Mouse (Mus musculus): ENCODE data around the gene Gm10382. TPM values are rescaled to one million over a fixed set of nuclear protein-coding genes. Genes with fewer than 3 reads are reported as not detected.
A peak's percentile ranks its signal among the peaks of the same experiment; 100 is the strongest.
"Not testable (repeated sequence)": the region's sequence is repeated elsewhere in the genome, so short reads cannot be mapped to it uniquely, and the experiment has no call there.

Gene Gm10382
- polyA plus RNA-seq, 1 experiment from 2014 or later, result 0.34 TPM

DNA sequence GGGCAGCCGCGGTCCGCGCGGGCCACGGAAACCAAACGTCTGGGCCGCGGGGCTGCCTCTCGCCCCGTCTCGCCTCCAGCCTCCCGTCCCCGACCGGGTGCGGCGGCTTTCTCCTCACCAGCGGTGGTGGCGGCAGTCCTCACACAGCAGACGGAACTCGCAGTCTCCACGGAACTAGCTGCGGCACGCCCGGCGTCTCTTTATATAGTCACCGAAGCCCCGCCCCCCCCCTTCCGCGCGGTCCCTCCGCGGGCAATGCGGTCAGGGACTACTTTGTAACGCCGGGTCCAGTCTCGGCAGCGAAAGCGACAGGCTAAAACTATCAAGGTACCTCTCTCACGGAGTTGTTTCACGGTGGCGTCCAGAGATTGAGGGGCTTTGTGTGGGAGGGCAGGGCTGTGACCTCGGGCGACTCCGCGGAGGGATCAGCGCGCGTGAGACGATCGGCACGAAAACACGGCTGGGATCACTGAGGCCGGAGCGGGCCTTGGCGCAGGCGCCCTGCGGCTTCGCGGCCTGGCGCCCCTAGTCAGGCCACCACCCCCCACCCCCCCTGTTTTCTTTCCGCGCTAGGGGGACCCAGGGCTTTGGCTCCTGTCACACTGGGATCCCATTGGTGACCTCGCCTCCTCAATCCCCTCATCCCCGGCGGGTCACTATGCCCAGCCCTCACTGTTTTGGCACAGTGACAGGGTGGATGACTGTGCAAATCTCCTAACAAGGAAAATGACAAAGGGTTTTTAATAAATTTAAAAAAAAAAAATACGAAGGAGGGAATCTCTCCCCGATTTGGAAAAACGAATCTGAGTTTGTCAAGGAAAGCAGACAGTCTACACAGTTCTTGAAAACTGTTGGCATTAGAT is 688 bp downstream of the Gm10382 start, which contains the start of gene Ubc:
Gene Ubc (minus strand): TSS at position 624 of the 863 bp plus-strand sequence.
- ATAC-seq (ENCODE audit: low FRiP score, low read depth), result peak; percentile 67
- WGBS, result 1% methylated on average over 69 of the region's 69 CpGs
- peak within 1 kb of the TSS; percentile 92 for H3K27ac ChIP-seq

DNA sequence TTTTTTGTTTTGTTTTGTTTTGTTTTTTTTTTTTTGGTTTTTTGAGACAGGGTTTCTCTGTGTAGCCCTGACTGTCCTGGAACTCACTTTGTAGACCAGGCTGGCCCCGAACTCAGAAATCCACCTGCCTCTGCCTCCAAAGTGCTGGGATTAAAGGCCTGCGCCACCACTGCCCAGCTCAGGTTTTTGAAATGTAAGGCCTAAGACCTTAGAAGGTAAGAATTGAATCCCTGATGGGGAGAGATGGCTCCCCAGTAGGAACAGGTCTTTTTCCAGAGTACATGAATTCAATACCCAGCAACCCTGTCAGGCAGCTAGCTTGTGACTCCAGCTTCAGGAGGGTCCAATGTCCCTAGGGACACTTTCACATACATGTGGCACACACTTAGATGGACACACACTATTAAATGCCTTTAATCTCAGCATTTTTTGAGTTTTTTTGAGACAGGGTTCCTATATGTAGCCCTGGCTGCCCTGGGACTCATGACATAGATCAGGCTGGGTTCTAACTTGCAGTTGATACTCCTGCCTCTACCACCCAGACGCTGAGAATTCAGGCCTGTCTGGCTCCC is 1.9 kb downstream of the Gm10382 start:
- Histone ChIP-seq H3K27me3 (no peaks in the 10 kb centered on the region), H3K4me1 (peaks cover 35% of the 10 kb centered on the region), H3K9ac (no peak overlapping the region), H3K9me3 (no peaks in the 10 kb centered on the region), H3K4me2 (replicated peaks) (no peak overlapping the region), H3K36me3 (peaks cover 4% of the 10 kb centered on the region), H3K4me3 (no peak overlapping the region), H3K27ac (peak overlapping the region; percentile 22; the same call in 1 of the 2 replicates)
- WGBS, result 97% methylated on average over 3 of the region's 3 CpGs
- no peak for ATAC-seq (ENCODE audit: low FRiP score, low read depth)

More for the DNA sequence above, 688 bp downstream of the Gm10382 start, which contains the start of gene Ubc:
- H3K9me3 ChIP-seq, result no peaks in the 10 kb centered on the region
- H3K36me3 ChIP-seq, result peaks cover 16% of the 10 kb centered on the region
- H3K4me1 ChIP-seq, result peaks cover 35% of the 10 kb centered on the region
- H3K4me2 ChIP-seq (replicated peaks), result peak within 1 kb of the TSS; percentile 99
- peak within 1 kb of the TSS; percentile 99 for H3K9ac ChIP-seq
- H3K4me3 ChIP-seq, result peak within 1 kb of the TSS; percentile 100
- no peaks in the 10 kb centered on the region for H3K27me3 ChIP-seq

DNA sequence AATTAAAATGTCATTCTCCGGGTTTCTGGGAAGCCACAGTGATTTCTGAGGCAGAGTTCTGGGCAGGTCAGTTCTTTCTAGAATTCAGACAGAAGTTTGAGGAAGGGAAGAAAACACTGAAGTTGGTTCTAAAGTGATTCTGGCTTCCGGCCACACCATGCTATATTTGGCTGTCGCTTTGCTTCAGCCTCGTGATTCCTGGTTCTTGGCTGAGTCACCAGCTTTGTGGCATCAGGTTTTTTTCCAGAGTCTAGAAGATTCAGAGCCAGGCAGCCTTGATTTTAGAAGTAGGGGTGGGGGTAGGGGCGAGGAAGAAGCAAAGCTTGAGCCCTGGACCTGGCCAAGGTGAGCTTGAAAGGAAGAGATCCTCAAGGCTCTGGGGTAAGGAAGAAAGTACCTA is 2.5 kb downstream of the Gm10382 start:
- H3K36me3 ChIP-seq, result peaks cover 4% of the 10 kb centered on the region; the same call in 1 of the 2 replicates
- peaks cover 35% of the 10 kb centered on the region for H3K4me1 ChIP-seq
- no peak for ATAC-seq (ENCODE audit: low FRiP score, low read depth)
- no peak overlapping the region; the same call in 1 of the 2 replicates for H3K27ac ChIP-seq
- no peak overlapping the region for H3K4me2 ChIP-seq (replicated peaks)
- H3K9me3 ChIP-seq, result no peaks in the 10 kb centered on the region
- H3K9ac ChIP-seq, result no peak overlapping the region
- no peak overlapping the region for H3K4me3 ChIP-seq
- no peaks in the 10 kb centered on the region for H3K27me3 ChIP-seq
- WGBS, result 85% methylated on average over 5 of the region's 5 CpGs

DNA sequence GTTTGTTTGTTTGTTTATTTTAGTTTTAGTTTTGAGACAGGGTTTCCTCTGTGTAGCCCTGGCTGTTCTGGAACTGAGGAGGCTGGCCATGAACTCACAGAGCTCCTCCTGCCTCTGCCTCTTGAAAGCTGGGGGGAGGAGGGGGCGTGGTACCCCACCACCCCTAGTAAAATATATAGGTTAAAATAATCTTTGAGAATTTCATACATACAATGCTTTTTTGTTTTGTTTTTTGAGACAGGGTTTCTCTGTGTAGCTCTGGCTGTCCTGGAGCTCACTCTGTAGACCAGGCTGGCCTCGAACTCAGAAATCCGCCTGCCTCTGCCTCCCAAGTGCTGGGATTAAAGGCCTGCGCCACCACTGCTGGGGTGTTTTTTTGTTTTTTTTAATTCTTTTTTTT is 3.1 kb downstream of the Gm10382 start:
- not testable (repeated sequence) for H3K4me3 ChIP-seq; H3K27me3 ChIP-seq; H3K9me3 ChIP-seq; H3K9ac ChIP-seq; H3K4me2 ChIP-seq (replicated peaks); H3K36me3 ChIP-seq; ATAC-seq (ENCODE audit: low FRiP score, low read depth)
- WGBS, result 93% methylated on average over 4 of the region's 4 CpGs
- H3K4me1 ChIP-seq, result peaks cover 35% of the 10 kb centered on the region
- peak overlapping the region; percentile 99 for H3K27ac ChIP-seq

DNA sequence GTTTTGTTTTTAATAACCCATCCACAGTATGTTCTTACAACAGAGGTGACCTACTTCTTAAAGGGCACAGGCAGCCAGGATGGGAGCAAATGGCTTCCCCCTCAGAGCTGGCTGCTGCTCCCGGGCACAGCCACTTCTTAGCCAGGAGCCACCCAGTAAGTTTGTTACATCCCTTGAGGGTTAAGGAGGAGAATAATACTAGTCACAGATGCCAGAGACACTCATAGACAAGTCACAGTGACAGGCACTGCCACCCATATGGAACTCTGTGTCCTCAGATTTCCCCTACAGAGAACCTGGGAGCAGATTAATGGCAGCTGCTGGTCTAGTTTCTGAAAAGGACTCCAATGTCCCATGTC is 3.5 kb downstream of the Gm10382 start:
- Histone ChIP-seq H3K27me3 (no peaks in the 10 kb centered on the region; the same call in 1 of the 2 replicates), H3K27ac (peak overlapping the region; percentile 99), H3K9me3 (no peaks in the 10 kb centered on the region), H3K4me3 (peak overlapping the region; percentile 14; the same call in 1 of the 2 replicates), H3K4me1 (peaks cover 35% of the 10 kb centered on the region), H3K36me3 (peaks cover 4% of the 10 kb centered on the region; the same call in 1 of the 2 replicates), H3K4me2 (replicated peaks) (peak overlapping the region; percentile 70), H3K9ac (peak overlapping the region; percentile 53)
- 39% methylated on average over 1 of the region's 1 CpGs for WGBS
- no peak for ATAC-seq (ENCODE audit: low FRiP score, low read depth)

DNA sequence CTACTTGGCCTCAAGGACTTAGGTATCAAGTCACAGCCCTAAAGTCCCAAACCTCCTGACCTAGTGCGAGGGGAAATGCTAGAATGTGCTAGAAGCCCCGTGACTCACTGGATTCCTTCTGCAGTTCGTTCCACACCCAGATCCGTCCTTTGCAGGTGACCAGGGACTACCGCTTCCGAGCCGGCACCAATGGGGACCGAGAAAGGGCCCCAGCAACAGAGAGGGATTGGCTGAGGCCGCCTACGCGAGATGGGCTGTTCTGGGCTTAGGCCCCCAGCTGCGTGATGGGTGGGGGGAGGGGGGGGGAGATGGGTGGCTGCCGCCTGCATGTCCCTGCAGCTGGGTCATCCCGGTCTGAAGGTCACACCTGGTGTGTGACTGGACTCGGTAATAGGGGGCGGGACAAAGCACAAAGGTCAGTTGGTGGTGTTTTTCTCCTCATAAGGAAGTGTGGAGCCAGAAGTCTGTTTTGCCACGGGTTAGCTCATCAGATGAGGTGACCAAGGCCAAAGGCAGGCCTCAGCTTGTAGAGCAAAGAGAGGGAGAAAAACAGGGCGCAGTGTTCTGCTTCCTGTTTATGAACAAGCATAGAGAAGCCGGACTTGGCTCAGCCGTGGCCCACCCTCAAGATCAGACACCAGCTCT is 4.0 kb downstream of the Gm10382 start:
- Histone ChIP-seq H3K4me2 (replicated peaks) (peak overlapping the region; percentile 70), H3K4me1 (peaks cover 35% of the 10 kb centered on the region), H3K9me3 (no peaks in the 10 kb centered on the region), H3K27me3 (no peaks in the 10 kb centered on the region; the same call in 1 of the 2 replicates), H3K4me3 (peak overlapping the region; percentile 45), H3K36me3 (peaks cover 4% of the 10 kb centered on the region; the same call in 1 of the 2 replicates), H3K27ac (peak overlapping the region; percentile 99), H3K9ac (peak overlapping the region; percentile 67)
- peak; percentile 93 for ATAC-seq (ENCODE audit: low FRiP score, low read depth)
- under 1% methylated on average over 20 of the region's 20 CpGs for WGBS

DNA sequence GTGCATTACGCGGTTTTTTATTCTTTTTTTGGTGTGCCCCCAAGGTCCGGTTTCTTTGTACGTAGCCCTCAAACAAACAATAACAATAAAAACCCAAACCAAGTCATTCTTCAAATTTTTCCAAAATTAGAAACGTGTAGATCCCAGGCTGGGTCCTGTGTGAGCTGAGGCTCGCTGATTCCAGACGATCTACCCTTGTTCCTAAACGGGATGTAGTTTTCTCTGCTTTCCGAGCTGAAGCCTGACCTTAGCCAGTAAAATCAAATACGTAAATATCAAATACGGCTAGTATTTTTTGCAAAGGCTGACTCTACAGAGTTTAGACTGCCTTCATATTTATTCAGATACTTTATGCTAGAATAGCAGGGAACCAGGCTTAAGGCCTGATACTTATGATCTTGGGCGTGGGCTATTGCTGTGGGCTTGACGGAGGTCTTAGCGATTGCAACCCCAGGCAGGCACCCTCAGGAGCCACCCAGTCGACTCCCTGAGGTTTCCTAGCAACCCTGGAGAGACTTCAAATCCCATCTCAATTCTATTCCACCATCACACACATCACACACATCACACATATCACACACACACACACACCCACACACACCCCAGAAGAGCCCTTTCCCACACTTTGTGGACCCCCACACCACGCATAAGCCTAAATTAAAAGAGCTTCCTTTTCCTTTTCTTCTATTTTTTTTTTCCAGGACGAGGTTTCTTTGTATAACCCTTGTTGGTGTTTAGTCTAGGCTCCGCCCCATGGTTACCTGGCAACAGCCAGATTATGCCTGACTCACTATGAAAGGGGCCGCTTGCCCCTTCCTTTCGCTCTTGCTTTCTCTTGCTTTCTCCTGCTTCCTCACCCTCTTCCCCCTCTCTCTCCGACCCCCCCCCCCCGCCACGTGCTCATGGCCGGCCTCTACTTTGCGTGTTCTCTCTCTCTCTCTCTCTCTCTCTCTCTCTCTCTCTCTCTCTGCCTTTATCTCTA is 4.8 kb downstream of the Gm10382 start:
- H3K4me1 ChIP-seq, result peaks cover 28% of the 10 kb centered on the region
- H3K4me3 ChIP-seq, result peak overlapping the region; percentile 45
- H3K27ac ChIP-seq, result peak overlapping the region; percentile 99
- ATAC-seq (ENCODE audit: low FRiP score, low read depth), result peak; percentile 39; the same call in 1 of the 2 replicates
- WGBS, result 15% methylated on average over 24 of the region's 25 CpGs
- H3K36me3 ChIP-seq, result no peaks in the 10 kb centered on the region
- H3K4me2 ChIP-seq (replicated peaks), result peak overlapping the region; percentile 70
- peak overlapping the region; percentile 67 for H3K9ac ChIP-seq
- H3K9me3 ChIP-seq, result no peaks in the 10 kb centered on the region
- H3K27me3 ChIP-seq, result no peaks in the 10 kb centered on the region; the same call in 1 of the 2 replicates

DNA sequence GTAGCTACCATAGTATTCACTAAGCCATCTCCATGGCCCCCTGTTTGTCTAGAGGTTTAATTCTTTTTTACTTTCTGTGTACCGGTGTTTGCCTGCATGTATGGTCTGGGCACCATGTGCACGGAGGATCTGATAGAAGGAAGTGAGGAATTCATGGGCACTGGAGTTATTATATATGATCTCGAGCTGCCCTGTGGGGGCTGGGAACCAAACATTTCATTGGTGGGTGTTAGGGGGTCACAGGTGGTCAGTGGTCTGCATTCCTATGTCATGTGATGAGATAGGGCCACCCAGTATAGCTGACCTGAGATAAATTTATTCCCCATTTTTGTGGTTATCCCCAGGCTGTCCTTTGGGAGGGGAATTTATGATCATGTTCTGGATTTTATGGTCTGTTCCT is 5.9 kb downstream of the Gm10382 start:
- 51% methylated on average over 3 of the region's 3 CpGs for WGBS
- no peak for ATAC-seq (ENCODE audit: low FRiP score, low read depth)
- Histone ChIP-seq H3K27ac (peak overlapping the region; percentile 99), H3K9ac (no peak overlapping the region), H3K27me3 (no peaks in the 10 kb centered on the region; the same call in 1 of the 2 replicates), H3K4me1 (peaks cover 28% of the 10 kb centered on the region), H3K9me3 (no peaks in the 10 kb centered on the region), H3K4me2 (replicated peaks) (peak overlapping the region; percentile 70), H3K4me3 (no peak overlapping the region), H3K36me3 (no peaks in the 10 kb centered on the region)

DNA sequence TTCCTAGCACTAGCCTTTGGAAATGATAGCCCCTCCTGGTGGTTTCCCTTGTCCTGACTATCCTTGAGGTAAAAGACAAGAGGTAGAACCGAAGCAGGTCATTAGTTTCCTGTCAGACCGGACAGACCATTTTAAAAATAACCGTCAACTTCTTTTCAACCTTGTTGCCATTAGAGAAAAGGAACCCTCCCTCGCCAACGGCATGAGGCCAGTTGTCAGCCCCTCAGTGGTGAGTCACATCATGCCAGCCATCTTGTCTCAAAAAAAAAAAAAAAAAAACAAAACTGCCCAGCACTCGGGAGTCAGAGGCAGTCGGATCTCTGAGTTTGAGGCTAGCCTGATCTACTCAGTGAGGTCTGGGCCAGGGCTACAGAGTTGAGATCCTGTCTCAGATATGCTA is 11.8 kb downstream of the Gm10382 start:
- Histone ChIP-seq H3K9me3 (no peaks in the 10 kb centered on the region), H3K4me3 (no peak overlapping the region), H3K9ac (no peak overlapping the region), H3K36me3 (no peaks in the 10 kb centered on the region), H3K4me1 (peaks cover 3% of the 10 kb centered on the region; the same call in 1 of the 2 replicates), H3K27ac (no peak overlapping the region), H3K4me2 (replicated peaks) (no peak overlapping the region), H3K27me3 (peaks cover 7% of the 10 kb centered on the region)
- 60% methylated on average over 7 of the region's 7 CpGs for WGBS
- ATAC-seq (ENCODE audit: low FRiP score, low read depth), result no peak

DNA sequence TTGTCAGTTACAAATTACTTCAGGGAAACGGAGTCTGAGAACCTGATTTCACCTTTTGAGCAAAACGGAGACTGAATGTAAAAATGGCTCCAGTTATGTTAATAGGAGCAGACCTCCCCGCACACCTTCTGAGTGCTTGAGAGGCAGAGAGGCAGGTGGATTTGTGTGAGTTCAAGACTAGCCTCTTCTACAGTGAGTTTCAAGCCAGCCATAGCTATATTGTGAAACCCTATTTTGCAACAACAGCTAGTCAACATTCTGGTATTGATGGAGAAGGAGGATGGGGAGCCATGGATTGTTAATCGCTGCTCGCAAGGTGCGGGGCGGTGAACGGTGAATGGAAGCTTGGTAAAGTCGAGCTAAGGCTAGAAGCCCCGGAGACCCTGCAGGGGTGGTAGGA is 13.4 kb downstream of the Gm10382 start:
- no peak overlapping the region for H3K4me3 ChIP-seq
- H3K4me2 ChIP-seq (replicated peaks), result no peak overlapping the region
- no peaks in the 10 kb centered on the region for H3K36me3 ChIP-seq
- 52% methylated on average over 10 of the region's 10 CpGs for WGBS
- no peak for ATAC-seq (ENCODE audit: low FRiP score, low read depth)
- no peaks in the 10 kb centered on the region for H3K9me3 ChIP-seq
- H3K27me3 ChIP-seq, result peaks cover 7% of the 10 kb centered on the region; the same call in 1 of the 2 replicates
- H3K9ac ChIP-seq, result no peak overlapping the region
- peaks cover 12% of the 10 kb centered on the region for H3K4me1 ChIP-seq
- H3K27ac ChIP-seq, result no peak overlapping the region

DNA sequence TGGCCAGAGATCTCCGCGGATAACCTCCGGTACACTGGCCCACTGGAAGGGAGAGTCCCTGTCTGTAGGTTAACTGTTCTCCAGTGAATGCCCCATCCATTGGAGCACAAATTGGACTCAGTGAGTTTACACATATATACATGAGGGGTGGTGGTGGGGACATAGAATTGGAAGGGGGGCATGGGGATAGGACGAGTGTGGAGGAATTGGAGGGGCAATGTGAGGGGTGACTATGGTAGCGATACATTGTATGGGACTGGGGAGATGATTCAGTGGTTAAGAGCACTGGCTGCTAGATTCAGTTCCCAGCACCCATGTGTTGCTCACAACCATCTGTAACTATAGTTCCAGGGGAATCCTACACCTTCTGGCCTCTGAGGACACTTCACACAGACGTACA is 13.9 kb downstream of the Gm10382 start:
- H3K36me3 ChIP-seq, result no peaks in the 10 kb centered on the region
- 56% methylated on average over 6 of the region's 6 CpGs for WGBS

More for the DNA sequence above, 13.9 kb downstream of the Gm10382 start:
- peaks cover 13% of the 10 kb centered on the region for H3K4me1 ChIP-seq
- no peaks in the 10 kb centered on the region for H3K9me3 ChIP-seq
- H3K4me3 ChIP-seq, result no peak overlapping the region
- no peak overlapping the region for H3K9ac ChIP-seq
- no peak overlapping the region for H3K27ac ChIP-seq
- H3K27me3 ChIP-seq, result peaks cover 7% of the 10 kb centered on the region; the same call in 1 of the 2 replicates
- ATAC-seq (ENCODE audit: low FRiP score, low read depth), result no peak
- H3K4me2 ChIP-seq (replicated peaks), result no peak overlapping the region
